Mouse (Mus musculus): Measurements from ENCODE around the gene Stambp.

DNA sequence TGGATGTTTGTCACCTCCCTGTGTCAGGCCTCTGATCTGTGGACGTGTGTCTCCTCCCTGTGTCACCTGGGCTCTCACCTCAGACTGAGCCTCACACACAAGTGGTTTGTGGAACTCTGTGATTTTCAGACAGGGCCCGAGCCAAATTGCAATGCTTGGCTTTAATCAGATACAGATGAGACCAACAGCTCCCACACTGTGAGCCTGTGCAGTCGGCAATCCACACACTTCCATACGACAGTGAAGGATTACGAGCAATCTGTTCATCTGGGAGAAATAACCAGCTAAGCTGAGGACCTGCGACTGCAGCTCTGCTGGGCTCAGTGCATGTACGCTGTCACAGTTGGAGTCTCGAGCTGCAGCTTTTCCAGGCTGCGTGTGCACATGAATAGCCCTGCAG lies 47.4 kb upstream of the Stambp start:
- TF ChIP-seq CTCF (IDR thresholded peaks at IDR 0.05; ENCODE audit: low read depth, low read length) (no peak), POLR2A (IDR thresholded peaks at IDR 0.05; ENCODE audit: borderline replicate concordance, low read depth, low read length) (no peak)
